Mouse (Mus musculus) regulatory T cell (primary cell): ENCODE measurements around the gene G6pc2.

Experiments used
- in situ Hi-C: fragments of 300-600 bp; cut with MboI, MseI; formaldehyde crosslinking; loops from one replicate; pipeline ENCODE4 v1.15.1; 2025; ENCODE audit warnings: high pct_unique_total_duplicates

G6pc2 gene

GRCm38 (mm10) chr2:69210773-69211172, at the start of gene G6pc2:
Gene G6pc2 (plus strand): TSS chr2:69211073.
- in situ Hi-C loops: no loop called here

DNA sequence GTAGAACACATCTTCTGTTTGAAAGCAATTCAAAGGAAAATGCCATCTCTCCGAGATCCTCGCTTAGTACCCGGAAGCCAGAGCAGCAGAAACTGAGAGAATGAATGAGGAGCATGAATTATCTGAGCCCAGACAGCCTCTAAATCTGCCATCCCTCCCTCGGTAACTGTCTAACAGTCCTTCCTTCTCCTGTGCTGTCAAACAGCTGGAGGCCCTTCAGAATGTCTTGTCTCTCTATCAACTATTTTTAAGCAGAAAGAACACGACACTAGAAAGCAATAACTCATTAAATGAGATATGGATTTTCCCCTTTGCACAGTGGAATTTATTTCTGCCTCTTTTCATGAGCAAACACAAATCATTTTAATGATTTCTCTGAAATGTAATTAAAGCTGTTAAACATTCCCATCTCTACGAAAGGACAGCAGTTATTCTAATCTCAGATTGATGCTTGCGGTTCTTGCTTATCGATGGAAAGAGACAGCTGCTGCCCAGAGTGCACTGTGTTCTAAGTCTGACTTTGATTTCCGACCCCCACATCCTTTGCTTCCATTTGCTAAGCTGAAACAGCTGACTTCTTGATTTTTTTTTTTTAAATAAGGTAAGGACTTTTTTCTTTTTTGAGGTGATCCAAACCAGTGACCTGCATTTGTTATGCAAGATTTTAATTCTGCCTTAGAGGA, 40.3 kb upstream of the G6pc2 start:
- in situ Hi-C loops: no loop called here

DNA sequence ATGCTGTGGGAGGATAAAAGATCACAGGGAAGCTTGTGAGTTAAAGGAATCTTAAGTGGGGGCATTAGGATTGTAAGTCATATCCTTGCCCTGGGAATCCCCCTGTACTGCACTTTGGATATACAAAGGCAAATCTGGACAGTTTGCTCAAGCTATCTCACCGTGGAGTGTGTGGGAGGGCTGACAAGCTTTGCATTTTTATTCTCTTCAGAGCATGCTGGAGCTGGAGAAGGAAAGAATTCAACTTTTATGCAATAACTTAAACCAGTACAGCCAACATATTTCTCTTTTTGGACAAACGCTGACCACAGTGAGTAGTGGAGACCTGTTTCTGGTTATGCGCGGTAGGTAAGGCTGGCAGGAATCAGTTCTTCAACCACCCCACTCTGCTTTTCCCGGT, 35.6 kb upstream of the G6pc2 start:
- in situ Hi-C loops: no loop called here

- in situ Hi-C loops: no loop called here
Measured at GRCm38 (mm10) chr2:69179721-69180120, 31.2 kb upstream of the G6pc2 start.

GRCm38 (mm10) chr2:69187990-69188389, 22.9 kb upstream of the G6pc2 start:
- in situ Hi-C loops: no loop called here

GRCm38 (mm10) chr2:69188732-69189131, 22.1 kb upstream of the G6pc2 start:
- in situ Hi-C loops: no loop called here

- in situ Hi-C loops: no loop called here
Measured at GRCm38 (mm10) chr2:69189222-69189621, 21.7 kb upstream of the G6pc2 start.

- in situ Hi-C loops: no loop called here
Measured at GRCm38 (mm10) chr2:69191059-69191458, 19.8 kb upstream of the G6pc2 start.

GRCm38 (mm10) chr2:69193555-69193954, 17.3 kb upstream of the G6pc2 start:
- in situ Hi-C loops: no loop called here

GRCm38 (mm10) chr2:69205185-69205584, 5.7 kb upstream of the G6pc2 start:
- in situ Hi-C loops: no loop called here

DNA sequence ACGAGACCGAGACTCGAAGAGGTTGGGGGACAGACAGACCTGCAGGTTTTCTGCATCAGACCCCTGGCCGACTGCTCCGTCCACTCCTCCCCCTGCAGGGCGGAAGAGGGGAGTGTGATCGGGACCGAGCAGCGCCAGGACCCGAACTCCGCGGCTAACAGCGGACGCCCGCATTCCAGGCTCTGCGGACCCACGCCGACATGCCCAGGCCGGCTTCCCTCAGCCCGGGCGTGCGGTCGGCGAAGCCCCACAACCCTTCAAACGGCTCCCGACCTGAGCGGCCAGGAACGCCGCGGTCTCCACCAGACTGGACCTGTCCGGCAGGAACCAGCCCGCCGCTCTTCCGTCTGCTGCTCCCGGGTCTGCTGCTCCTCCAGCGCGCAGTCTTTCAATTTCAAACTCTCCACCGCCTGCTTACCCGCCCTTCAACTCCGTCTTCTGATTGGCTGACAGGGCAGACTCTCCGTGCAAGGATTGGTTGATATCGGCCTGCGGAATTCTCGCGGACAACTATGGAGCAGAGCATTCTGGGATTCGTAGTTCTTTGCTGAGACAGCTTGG, 5.0 kb upstream of the G6pc2 start, which contains the start of gene Spc25:
Gene Spc25, minus strand, starts transcription at position 404 of the 561 bp plus-strand sequence.
- in situ Hi-C loops: no loop called here

- in situ Hi-C loops: no loop called here
Measured at GRCm38 (mm10) chr2:69206523-69206922, 4.3 kb upstream of the G6pc2 start.

DNA sequence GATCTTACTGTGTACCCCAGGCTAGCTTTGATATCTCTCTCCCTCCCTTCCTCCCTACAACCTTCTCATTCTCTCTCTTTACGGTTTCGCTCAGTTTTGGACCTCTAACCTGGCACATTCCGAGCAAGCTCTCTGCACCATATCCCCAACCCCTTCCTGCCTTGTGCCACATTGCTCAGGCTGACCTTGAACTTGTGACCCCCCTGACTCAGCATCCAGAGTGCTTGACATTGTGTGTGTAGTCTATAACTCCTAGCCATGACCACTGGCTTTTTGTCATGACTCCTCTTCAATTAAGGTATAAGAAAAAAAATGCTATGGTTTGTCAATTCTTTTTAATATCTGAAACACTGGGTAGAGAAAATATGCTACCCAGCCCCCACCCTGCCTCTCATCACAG, 1.2 kb upstream of the G6pc2 start:
- in situ Hi-C loops: no loop called here

DNA sequence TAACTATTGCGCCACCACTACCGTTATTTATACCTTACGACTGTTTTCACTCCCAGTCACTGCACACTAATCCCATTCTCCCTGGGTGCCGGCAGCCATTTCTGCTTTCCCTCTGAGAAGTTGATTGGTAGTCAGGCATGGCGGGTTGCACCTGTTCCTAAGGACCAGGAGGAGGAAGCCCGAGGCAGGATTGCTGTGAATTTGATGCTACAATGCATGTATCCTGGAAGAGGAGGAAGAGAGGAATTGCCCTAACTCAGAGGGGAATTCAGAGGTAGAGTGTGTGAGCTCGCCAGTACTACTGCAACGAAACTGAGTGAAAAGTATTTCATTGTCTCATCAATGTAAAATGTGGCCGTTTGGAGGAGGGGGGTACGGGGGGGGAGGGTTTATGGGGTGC, 1.8 kb downstream of the G6pc2 start:
- in situ Hi-C loops: no loop called here

DNA sequence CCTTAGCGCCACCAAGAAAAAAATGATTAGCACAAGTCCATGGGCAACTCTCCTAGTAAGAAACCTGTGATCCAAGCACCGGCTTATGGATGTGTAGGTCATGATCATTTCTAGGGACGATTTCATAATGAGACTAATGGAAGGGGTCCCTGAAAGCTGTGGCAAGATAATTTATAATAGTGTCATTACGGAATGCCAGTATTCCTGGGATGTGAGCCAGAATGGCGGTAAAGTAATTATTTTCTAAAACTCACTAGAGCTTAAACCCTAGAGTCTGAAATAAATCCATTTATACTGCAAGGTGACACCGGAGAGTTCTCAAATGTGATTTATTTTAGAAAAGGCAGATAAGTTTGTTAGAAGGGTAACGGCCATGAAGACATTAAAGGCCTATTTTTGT, 4.4 kb downstream of the G6pc2 start:
- in situ Hi-C loops: no loop called here

- in situ Hi-C loops: no loop called here
Measured at GRCm38 (mm10) chr2:69221868-69222416, 11.1 kb downstream of the G6pc2 start.

- in situ Hi-C loops: no loop called here
Measured at GRCm38 (mm10) chr2:69222815-69223214, 11.9 kb downstream of the G6pc2 start.

DNA sequence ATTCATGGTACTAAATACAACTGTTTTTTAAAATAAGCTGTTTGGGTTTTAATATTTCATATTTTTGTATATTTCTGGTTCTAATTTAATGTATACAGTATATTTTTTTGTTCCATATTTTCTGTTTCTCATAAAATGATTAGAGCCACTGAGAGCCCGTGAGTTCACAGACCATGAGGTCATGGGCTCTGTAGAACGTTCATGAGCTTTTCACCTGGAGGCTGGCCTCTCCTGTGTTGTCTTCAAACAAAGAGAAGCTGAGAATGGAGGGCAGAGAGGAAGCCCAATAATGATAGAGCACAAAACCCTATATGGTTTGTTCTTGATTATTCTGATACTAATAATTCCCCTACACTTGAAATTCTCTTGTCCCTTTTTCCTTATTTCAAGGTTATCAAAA, 13.9 kb downstream of the G6pc2 start:
- in situ Hi-C loops: no loop called here

GRCm38 (mm10) chr2:69226876-69227275, 16.0 kb downstream of the G6pc2 start:
- in situ Hi-C loops: no loop called here

GRCm38 (mm10) chr2:69228635-69229034, 17.8 kb downstream of the G6pc2 start:
- in situ Hi-C loops: no loop called here

GRCm38 (mm10) chr2:69230137-69230536, 19.3 kb downstream of the G6pc2 start:
- in situ Hi-C loops: no loop called here

- in situ Hi-C loops: no loop called here
Measured at GRCm38 (mm10) chr2:69232101-69232500, 21.2 kb downstream of the G6pc2 start.

- in situ Hi-C loops: no loop called here
Measured at GRCm38 (mm10) chr2:69234976-69235678, 24.3 kb downstream of the G6pc2 start.
